Mouse (Mus musculus) adrenal gland, postnatal 10 days (tissue): ENCODE results near the gene Klf9. TPM values are rescaled to one million over a fixed set of nuclear protein-coding genes. Genes with fewer than 3 reads are reported as not detected.

Experiments used
- microRNA-seq: library from miRNA; unstranded; fragments of <30 nt; microRNA quantifications from one replicate; pipeline ENCODE4 v1.2.0, GENCODE M21; 2021
- total RNA-seq, 2 experiments: library from RNA; stranded (reverse); gene quantifications; 2 replicates each; pipeline ENCODE4 v1.2.3; 2021

Gene Klf9
- total RNA-seq, 2 experiments from 2014 or later = 61.3 to 109 TPM

Small RNA genes within 50 kb of the gene (microRNA-seq; reads per million reads assigned to microRNA genes)
- gene Mir1192 = not detected

Other genes with a start within 250 kb of the Klf9 start
- gene Smc5, start 132.7 kb downstream of the Klf9 start, total RNA-seq = 10 to 100 TPM; 27.0 to 39.8 TPM